Mouse (Mus musculus) MEL (cell line): ENCODE measurements around the gene Naa38. TPM values are rescaled to one million over a fixed set of nuclear protein-coding genes. Genes with fewer than 3 reads are reported as not detected.
A peak's percentile ranks its signal among the peaks of the same experiment; 100 is the strongest.

Experiments
- DNase-seq: peaks from one replicate; pipeline ENCODE4 v3.0.0; 2011; ENCODE audit warnings: low read depth, low spot score
- H3K27ac ChIP-seq: 2 replicates; pipeline ENCODE4 v1.5.1; 2012; ENCODE audit warnings: low read depth, mild to moderate bottlenecking, control low read depth, low read length, moderate library complexity; ENCODE audit not compliant: control insufficient read depth
- H3K27me3 ChIP-seq, 2 experiments: fragments of 150-350 bp in 1 of 2; sonication (generic) in 1 of 2; 2 replicates each; pipeline ENCODE4 v1.6.1; 2012; ENCODE audit warnings: low read length in 2 of 2, mild to moderate bottlenecking in 2 of 2, improper control_type of control experiment in 1 of 2, moderate library complexity in 1 of 2; ENCODE audit not compliant: insufficient read depth in 2 of 2, control insufficient read depth in 1 of 2
- H3K36me3 ChIP-seq, 2 experiments: 2 replicates each; pipeline ENCODE4 v1.6.1; 2012 to 2014; ENCODE audit warnings: low read length in 2 of 2, improper control_type of control experiment in 1 of 2, inconsistent platforms in 1 of 2, mild to moderate bottlenecking in 1 of 2; ENCODE audit not compliant: insufficient read depth in 2 of 2, control insufficient read depth in 1 of 2
- H3K4me1 ChIP-seq, 2 experiments: fragments of 150-350 bp in 1 of 2; sonication (generic) in 1 of 2; 2 replicates each; pipeline ENCODE4 v1.6.1; 2012; ENCODE audit warnings: low read length in 2 of 2, improper control_type of control experiment in 1 of 2, mild to moderate bottlenecking in 1 of 2; ENCODE audit not compliant: insufficient read depth in 2 of 2, control insufficient read depth in 1 of 2
- H3K4me3 ChIP-seq, 2 experiments: fragments of 150-350 bp in 1 of 2; sonication (generic) in 1 of 2; 2 replicates each; pipeline ENCODE4 v1.5.1; 2012; ENCODE audit warnings: low read depth in 2 of 2, low read length in 2 of 2, mild to moderate bottlenecking in 2 of 2, moderate library complexity in 2 of 2, control low read depth in 1 of 2, improper control_type of control experiment in 1 of 2; ENCODE audit not compliant: control insufficient read depth in 1 of 2, insufficient read depth in 1 of 2
- H3K79me2 ChIP-seq: 2 replicates; pipeline ENCODE4 v1.6.1; 2012; ENCODE audit warnings: mild to moderate bottlenecking, low read length, moderate library complexity; ENCODE audit not compliant: control insufficient read depth, poor library complexity, insufficient read depth
- H3K9ac ChIP-seq: 2 replicates; pipeline ENCODE4 v1.6.1; 2012; ENCODE audit warnings: low read depth, mild to moderate bottlenecking, control low read depth, low read length, moderate library complexity; ENCODE audit not compliant: control insufficient read depth, poor library complexity, severe bottlenecking
- H3K9me3 ChIP-seq: fragments of 150-350 bp; sonication (generic); replicated peaks from 2 replicates; pipeline ENCODE4 v1.6.1; 2012; ENCODE audit warnings: mild to moderate bottlenecking, low read length, improper control_type of control experiment, moderate library complexity; ENCODE audit not compliant: insufficient read depth
- BHLHE40 ChIP-seq: IDR thresholded peaks from 2 replicates; pipeline ENCODE4 v1.6.1; 2012; ENCODE audit warnings: low read depth, mild to moderate bottlenecking, inconsistent platforms, low read length, improper control_type of control experiment, borderline replicate concordance
- CHD1 ChIP-seq: IDR thresholded peaks from 2 replicates; pipeline ENCODE4 v1.6.1; 2012; ENCODE audit warnings: low read depth, mild to moderate bottlenecking, inconsistent platforms, low read length, improper control_type of control experiment
- E2F4 ChIP-seq: IDR thresholded peaks from 2 replicates; pipeline ENCODE4 v1.6.1; 2011; ENCODE audit warnings: low read depth, low read length, improper control_type of control experiment, borderline replicate concordance
- ELF1 ChIP-seq: IDR thresholded peaks from 2 replicates; pipeline ENCODE4 v1.6.1; 2014; ENCODE audit warnings: low read depth, mild to moderate bottlenecking, inconsistent platforms, low read length, improper control_type of control experiment, moderate library complexity
- EP300 ChIP-seq, 2 experiments: IDR thresholded peaks; 2 replicates each; pipeline ENCODE4 v1.6.1; 2011; ENCODE audit warnings: improper control_type of control experiment in 2 of 2, low read length in 2 of 2, low read depth in 1 of 2, mild to moderate bottlenecking in 1 of 2
- HCFC1 ChIP-seq: IDR thresholded peaks from 2 replicates; pipeline ENCODE4 v1.6.1; 2012; ENCODE audit warnings: low read depth, mild to moderate bottlenecking, inconsistent platforms, low read length, improper control_type of control experiment, moderate library complexity
- KAT2A ChIP-seq: conservative IDR thresholded peaks from 2 replicates; pipeline ENCODE4 v1.6.1; 2012; ENCODE audit warnings: low read depth, low read length, improper control_type of control experiment, inconsistent platforms
- MAX ChIP-seq: IDR thresholded peaks from 2 replicates; pipeline ENCODE4 v1.6.1; 2011; ENCODE audit warnings: low read length, improper control_type of control experiment
- MAZ ChIP-seq: IDR thresholded peaks from 2 replicates; pipeline ENCODE4 v1.6.1; 2012; ENCODE audit warnings: low read depth, mild to moderate bottlenecking, inconsistent platforms, low read length, improper control_type of control experiment
- MXI1 ChIP-seq: IDR thresholded peaks from 2 replicates; pipeline ENCODE4 v1.6.1; 2011; ENCODE audit warnings: mild to moderate bottlenecking, low read depth, low read length, improper control_type of control experiment
- POLR2A ChIP-seq, 2 experiments: IDR thresholded peaks; 2 replicates each; pipeline ENCODE4 v1.6.1; 2011 to 2012; ENCODE audit warnings: low read length in 2 of 2, mild to moderate bottlenecking in 2 of 2, control low read depth in 1 of 2, improper control_type of control experiment in 1 of 2, low read depth in 1 of 2, moderate library complexity in 1 of 2; ENCODE audit not compliant: control insufficient read depth in 1 of 2, insufficient read depth in 1 of 2, poor library complexity in 1 of 2
- POLR2AphosphoS2 ChIP-seq: IDR thresholded peaks from 2 replicates; pipeline ENCODE4 v1.6.1; 2011; ENCODE audit warnings: low read length, improper control_type of control experiment
- SIN3A ChIP-seq: IDR thresholded peaks from 2 replicates; pipeline ENCODE4 v1.6.1; 2012; ENCODE audit warnings: low read length, improper control_type of control experiment, inconsistent platforms
- SMC3 ChIP-seq: IDR thresholded peaks from 2 replicates; pipeline ENCODE4 v1.6.1; 2011; ENCODE audit warnings: low read depth, low read length, improper control_type of control experiment
- USF1 ChIP-seq: IDR thresholded peaks from 2 replicates; pipeline ENCODE4 v1.6.1; 2014; ENCODE audit warnings: low read depth, mild to moderate bottlenecking, inconsistent platforms, low read length, improper control_type of control experiment, moderate library complexity
- ZMIZ1 ChIP-seq: IDR thresholded peaks from 2 replicates; pipeline ENCODE4 v1.6.1; 2012; ENCODE audit warnings: low read depth, mild to moderate bottlenecking, inconsistent platforms, low read length, improper control_type of control experiment, moderate library complexity
- polyA plus RNA-seq, 2 experiments: library from polyadenylated mRNA; stranded (reverse) in 1 of 2; unstranded in 1 of 2; fragments of >175 nt in 1 of 2; fragments of >200 nt in 1 of 2; gene quantifications; 2 replicates each; pipeline versions ENCODE4 v1.2.1 to v1.2.4; 2012; ENCODE audit warnings: low replicate concordance in 2 of 2, low read depth in 1 of 2; ENCODE audit not compliant: insufficient read length in 2 of 2, insufficient read depth in 1 of 2, missing spikeins in 1 of 2
- total RNA-seq: library from RNA; depleted of rRNA; stranded (reverse); fragments of 300-350 nt; gene quantifications from 2 replicates; pipeline ENCODE4 v1.2.3, GENCODE M21; 2012

The Naa38 gene
- total and polyA plus RNA-seq, 3 experiments, result 173 to 190 TPM; not detected in 1

GRCm38 (mm10) chr11:69415327-69415667 lies 20.0 kb downstream of the Naa38 start:
- peak; percentile 55 for DNase-seq
- 0 out of 2 replicates have a peak, but pooled peaks have one; percentile 68 for TF ChIP-seq MAZ
- peak in 1 of 2 experiments; percentile 3; a peak in 1 of 4 replicates for TF ChIP-seq EP300 (IDR thresholded peaks at IDR 0.05; ENCODE audit: low read depth in 1 of 2, low read length in 2 of 2)
- 0 out of 2 replicates have a peak, but pooled peaks have one; percentile 40 for TF ChIP-seq ZMIZ1
- 0 out of 2 replicates have a peak, but pooled peaks have one; percentile 6 for TF ChIP-seq HCFC1
- no peak for TF ChIP-seq KAT2A
- TF ChIP-seq CHD1, result peak; percentile 46; the same call in 1 of the 2 replicates
- TF ChIP-seq MXI1, result peak; percentile 61; the same call in 1 of the 2 replicates
- no peak for TF ChIP-seq ELF1
- TF ChIP-seq USF1, result no peak
- Histone ChIP-seq H3K4me3 (peak overlapping the region; percentile 75 to 90), H3K9ac (peak overlapping the region; percentile 85), H3K79me2 (peaks cover 42% of the 10 kb centered on the region), H3K4me1 (peaks cover 17 to 46% of the 10 kb centered on the region in 2 experiments), H3K9me3 (no peaks in the 10 kb centered on the region), H3K36me3 (peaks cover 0 to 26% of the 10 kb centered on the region in 2 experiments; a peak in 2 of 4 replicates), H3K27me3 (no peaks in the 10 kb centered on the region), H3K27ac (peak overlapping the region; percentile 87)

GRCm38 (mm10) chr11:69415668-69416451 lies 20.6 kb downstream of the Naa38 start:
- TF ChIP-seq SMC3 (no peak), MXI1 (peak; percentile 71), SIN3A (peak; percentile 79; the same call in 1 of the 2 replicates), E2F4 (no peak), HCFC1 (peak; percentile 15; the same call in 1 of the 2 replicates), MAX (0 out of 2 replicates have a peak, but pooled peaks have one; percentile 32), MAZ (peak; percentile 68), CHD1 (no peak), BHLHE40 (peak; percentile 84), POLR2A (IDR thresholded peaks at IDR 0.05; ENCODE audit: control insufficient read depth in 1 of 2, insufficient read depth in 1 of 2, low read depth in 1 of 2, low read length in 2 of 2, poor library complexity in 1 of 2) (peak in 1 of 2 experiments; percentile 44; a peak in 1 of 4 replicates), POLR2AphosphoS2 (0 out of 2 replicates have a peak, but pooled peaks have one; percentile 37)
- Histone ChIP-seq H3K4me1 (peaks cover 17 to 52% of the 10 kb centered on the region in 2 experiments), H3K36me3 (peaks cover 0 to 31% of the 10 kb centered on the region in 2 experiments; a peak in 2 of 4 replicates), H3K27ac (peak overlapping the region; percentile 87), H3K9ac (peak overlapping the region; percentile 85), H3K9me3 (no peaks in the 10 kb centered on the region), H3K79me2 (peaks cover 36% of the 10 kb centered on the region), H3K27me3 (no peaks in the 10 kb centered on the region), H3K4me3 (peak overlapping the region; percentile 75 to 90)
- DNase-seq, result peak; percentile 86
